Mouse (Mus musculus): ENCODE measurements at regions not wholly inside any gene's neighbourhood (a gene's known extent, or its start where the extent isn't known, plus 50 kb on each side); places are given as distances from the start of the nearest gene placed in this dataset.

- H3K4me3 ChIP-seq (ENCODE audit: insufficient read depth, low read length): no peak overlapping the region
- no peaks in the 10 kb centered on the region for H3K4me1 ChIP-seq (ENCODE audit: control insufficient read depth, insufficient read depth, low read length)
- no peak for TF ChIP-seq POLR2A (IDR thresholded peaks at IDR 0.05; ENCODE audit: low read depth, low read length)
- TF ChIP-seq CTCF (IDR thresholded peaks at IDR 0.05; ENCODE audit: borderline replicate concordance, insufficient read depth, low read length): no peak
- H3K27ac ChIP-seq (ENCODE audit: insufficient read depth, low read length): no peak overlapping the region
Measured at GRCm38 (mm10) chr8:103849785-103850184, 251.6 kb upstream of the Cdh5 start.

DNA sequence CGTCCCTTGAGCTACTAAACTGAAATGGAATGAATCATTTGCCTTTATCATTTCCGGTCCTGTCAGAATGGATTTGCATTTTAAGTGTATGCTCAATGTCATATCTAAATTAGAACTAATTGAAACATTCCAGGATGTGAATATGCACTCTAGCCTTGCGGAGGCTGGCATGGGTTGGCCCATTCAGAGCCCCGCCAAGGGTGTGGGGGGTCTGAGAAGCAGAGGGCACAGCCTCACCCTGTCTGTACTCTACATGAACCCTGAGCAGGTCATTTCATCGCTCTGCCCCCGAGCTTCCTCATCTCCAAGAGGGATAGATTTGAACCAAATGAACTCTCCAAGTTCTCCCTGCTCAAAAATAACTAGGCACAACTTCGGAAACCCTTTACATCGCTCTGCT lies 250.1 kb upstream of the Cdh5 start:
- H3K27ac ChIP-seq (ENCODE audit: insufficient read depth, low read length): no peak overlapping the region
- H3K4me1 ChIP-seq (ENCODE audit: control insufficient read depth, insufficient read depth, low read length): no peaks in the 10 kb centered on the region
- no peak overlapping the region for H3K4me3 ChIP-seq (ENCODE audit: insufficient read depth, low read length)
- no peak for TF ChIP-seq CTCF (IDR thresholded peaks at IDR 0.05; ENCODE audit: borderline replicate concordance, insufficient read depth, low read length)
- no peak for TF ChIP-seq POLR2A (IDR thresholded peaks at IDR 0.05; ENCODE audit: low read depth, low read length)

DNA sequence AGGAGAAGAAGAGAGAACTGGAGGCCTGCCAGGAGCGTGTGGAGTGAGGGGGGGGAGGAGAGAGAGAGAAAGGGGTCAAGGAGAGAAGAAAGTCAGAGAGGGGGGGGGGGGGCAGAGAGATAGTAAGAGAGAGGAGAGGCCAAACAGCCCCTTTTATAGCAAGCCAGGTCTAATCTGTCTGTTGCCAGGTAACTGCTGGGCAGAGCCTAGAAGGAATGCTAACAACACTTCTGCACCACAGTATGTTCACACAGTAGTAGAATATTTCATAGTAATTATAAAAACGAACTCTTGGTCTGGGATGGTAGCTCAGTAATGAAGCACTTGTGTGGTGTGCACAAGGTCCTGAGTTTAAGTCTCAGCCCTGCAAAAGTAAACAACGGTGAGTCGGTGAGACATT lies 248.4 kb upstream of the Cdh5 start:
- TF ChIP-seq CTCF (IDR thresholded peaks at IDR 0.05; ENCODE audit: borderline replicate concordance, insufficient read depth, low read length): no peak
- TF ChIP-seq POLR2A (IDR thresholded peaks at IDR 0.05; ENCODE audit: low read depth, low read length): no peak
- no peak overlapping the region for H3K27ac ChIP-seq (ENCODE audit: insufficient read depth, low read length)
- H3K4me1 ChIP-seq (ENCODE audit: control insufficient read depth, insufficient read depth, low read length): no peaks in the 10 kb centered on the region
- H3K4me3 ChIP-seq (ENCODE audit: insufficient read depth, low read length): no peak overlapping the region

DNA sequence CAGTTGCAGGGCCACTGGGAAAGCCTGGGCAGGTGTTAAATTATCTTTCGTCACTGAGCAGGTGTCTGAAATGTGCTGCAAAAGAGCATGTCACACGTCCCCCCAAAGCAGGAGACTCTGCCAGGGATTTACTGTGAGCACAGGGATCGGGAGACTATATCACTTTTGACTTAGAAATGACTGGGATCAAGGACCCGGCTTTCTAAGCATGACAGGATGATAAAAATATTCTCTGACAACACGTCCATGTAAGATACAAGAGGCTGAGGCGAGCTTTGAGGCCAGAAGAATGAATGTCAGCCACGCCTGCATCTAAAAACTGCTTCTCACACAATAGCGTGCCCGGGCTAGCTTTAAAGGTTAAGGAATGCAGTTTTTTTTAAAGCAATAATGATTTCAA lies 246.1 kb upstream of the Cdh5 start:
- Histone ChIP-seq H3K4me1 (ENCODE audit: control insufficient read depth, insufficient read depth, low read length) (no peaks in the 10 kb centered on the region), H3K27ac (ENCODE audit: insufficient read depth, low read length) (no peak overlapping the region), H3K4me3 (ENCODE audit: insufficient read depth, low read length) (no peak overlapping the region)
- TF ChIP-seq CTCF (IDR thresholded peaks at IDR 0.05; ENCODE audit: borderline replicate concordance, insufficient read depth, low read length) (no peak), POLR2A (IDR thresholded peaks at IDR 0.05; ENCODE audit: low read depth, low read length) (no peak)

DNA sequence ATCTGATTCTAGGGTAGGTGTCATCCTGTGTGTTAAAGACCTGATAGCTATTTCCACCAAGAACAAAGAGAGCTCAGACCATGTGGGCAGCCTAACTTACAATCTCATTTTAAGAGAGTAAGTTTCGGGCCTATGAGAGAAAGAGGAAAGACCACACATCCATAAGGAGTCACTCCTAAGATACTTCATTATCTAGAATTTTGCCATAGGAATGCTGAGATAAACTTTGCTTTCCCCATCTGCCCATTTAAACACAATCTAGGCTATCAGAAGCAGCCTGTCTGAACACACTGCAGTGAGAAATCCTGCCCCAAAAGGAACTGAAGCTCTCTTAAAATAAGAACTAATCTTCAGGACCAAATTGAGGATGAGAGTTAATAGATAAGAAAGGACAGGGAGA lies 242.3 kb upstream of the Cdh5 start:
- Histone ChIP-seq H3K27ac (ENCODE audit: insufficient read depth, low read length) (no peak overlapping the region), H3K4me3 (ENCODE audit: insufficient read depth, low read length) (no peak overlapping the region), H3K4me1 (ENCODE audit: control insufficient read depth, insufficient read depth, low read length) (no peaks in the 10 kb centered on the region; the same call in 1 of the 2 replicates)
- TF ChIP-seq POLR2A (IDR thresholded peaks at IDR 0.05; ENCODE audit: low read depth, low read length) (no peak), CTCF (IDR thresholded peaks at IDR 0.05; ENCODE audit: borderline replicate concordance, insufficient read depth, low read length) (no peak)

DNA sequence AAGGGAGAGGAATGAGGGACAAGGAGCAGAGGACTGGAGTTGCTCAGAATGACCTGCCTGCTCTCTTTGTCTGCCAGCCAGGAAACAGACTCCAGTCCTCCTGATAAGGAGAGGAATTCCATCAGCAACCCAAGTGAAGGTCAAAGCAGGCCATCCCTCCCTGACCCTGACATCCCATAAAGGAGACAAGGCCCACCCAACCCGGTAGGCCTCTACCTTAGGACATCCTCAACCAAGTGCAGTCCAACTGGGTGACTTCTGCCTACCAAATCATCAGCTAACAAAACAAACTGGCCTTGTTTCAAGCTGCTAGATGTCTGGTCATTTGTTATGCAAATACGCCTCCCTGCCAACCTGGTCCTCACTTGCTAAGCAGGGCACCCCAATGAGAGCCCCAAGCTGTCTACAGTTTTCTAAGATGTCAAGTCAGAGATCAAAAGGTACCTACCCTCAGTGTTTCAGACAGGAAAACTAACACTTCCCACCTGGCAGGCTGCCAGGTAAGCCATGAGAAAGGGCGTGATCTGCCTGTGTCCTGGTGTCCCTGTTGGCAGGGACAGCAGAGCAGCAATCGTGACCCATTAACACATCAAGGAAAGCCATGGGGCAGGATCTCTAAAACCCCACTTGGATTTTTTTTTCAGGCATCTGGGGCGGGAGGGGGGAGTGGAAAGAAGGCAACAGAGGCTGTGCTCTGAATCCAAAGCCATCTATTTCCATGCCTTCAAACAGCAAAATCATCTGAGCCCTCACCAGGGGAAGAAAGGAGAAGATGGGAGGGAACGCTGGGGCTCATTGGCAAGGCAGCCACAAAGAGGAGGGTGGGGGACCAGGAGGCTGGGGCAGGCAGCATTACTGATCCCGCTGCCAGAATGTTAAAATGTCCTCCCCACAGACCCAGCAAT lies 227.6 kb upstream of the Cdh5 start:
- Histone ChIP-seq H3K4me1 (ENCODE audit: control insufficient read depth, insufficient read depth, low read length) (no peaks in the 10 kb centered on the region), H3K4me3 (ENCODE audit: insufficient read depth, low read length) (no peak overlapping the region), H3K27ac (ENCODE audit: insufficient read depth, low read length) (no peak overlapping the region)
- TF ChIP-seq CTCF (IDR thresholded peaks at IDR 0.05; ENCODE audit: borderline replicate concordance, insufficient read depth, low read length): no peak
- TF ChIP-seq POLR2A (IDR thresholded peaks at IDR 0.05; ENCODE audit: low read depth, low read length): no peak

GRCm38 (mm10) chr8:103874506-103874905 lies 226.9 kb upstream of the Cdh5 start:
- Histone ChIP-seq H3K4me1 (ENCODE audit: control insufficient read depth, insufficient read depth, low read length) (no peaks in the 10 kb centered on the region), H3K4me3 (ENCODE audit: insufficient read depth, low read length) (no peak overlapping the region), H3K27ac (ENCODE audit: insufficient read depth, low read length) (no peak overlapping the region)
- TF ChIP-seq CTCF (IDR thresholded peaks at IDR 0.05; ENCODE audit: borderline replicate concordance, insufficient read depth, low read length) (no peak), POLR2A (IDR thresholded peaks at IDR 0.05; ENCODE audit: low read depth, low read length) (no peak)

- no peak for TF ChIP-seq CTCF (IDR thresholded peaks at IDR 0.05; ENCODE audit: borderline replicate concordance, insufficient read depth, low read length)
- TF ChIP-seq POLR2A (IDR thresholded peaks at IDR 0.05; ENCODE audit: low read depth, low read length): no peak
- H3K27ac ChIP-seq (ENCODE audit: insufficient read depth, low read length): no peak overlapping the region
- no peak overlapping the region for H3K4me3 ChIP-seq (ENCODE audit: insufficient read depth, low read length)
- H3K4me1 ChIP-seq (ENCODE audit: control insufficient read depth, insufficient read depth, low read length): peaks cover 4% of the 10 kb centered on the region; the same call in 1 of the 2 replicates
Measured at GRCm38 (mm10) chr8:103879505-103879904, 221.9 kb upstream of the Cdh5 start.

- Histone ChIP-seq H3K27ac (ENCODE audit: insufficient read depth, low read length) (no peak overlapping the region), H3K4me3 (ENCODE audit: insufficient read depth, low read length) (no peak overlapping the region), H3K4me1 (ENCODE audit: control insufficient read depth, insufficient read depth, low read length) (peaks cover 4% of the 10 kb centered on the region; the same call in 1 of the 2 replicates)
- TF ChIP-seq CTCF (IDR thresholded peaks at IDR 0.05; ENCODE audit: borderline replicate concordance, insufficient read depth, low read length) (no peak), POLR2A (IDR thresholded peaks at IDR 0.05; ENCODE audit: low read depth, low read length) (no peak)
Measured at GRCm38 (mm10) chr8:103880431-103881145, 220.8 kb upstream of the Cdh5 start.

DNA sequence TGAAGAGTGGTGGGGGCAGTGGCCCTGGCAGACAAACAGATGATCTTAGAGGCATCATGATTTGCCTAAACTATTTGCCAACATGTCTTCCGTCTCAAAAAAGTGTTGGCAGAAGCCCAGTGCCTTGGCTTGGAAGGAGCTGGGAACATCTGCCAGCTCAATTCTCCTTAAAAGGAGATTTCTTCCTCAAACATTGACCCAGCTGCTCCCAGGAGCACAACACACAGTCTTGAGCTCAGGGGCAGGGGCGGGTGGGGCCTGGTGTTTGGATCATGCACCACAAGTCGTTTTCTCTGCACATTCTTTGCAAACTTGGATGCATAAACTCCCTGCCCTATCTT lies 220.3 kb upstream of the Cdh5 start:
- Histone ChIP-seq H3K4me1 (ENCODE audit: control insufficient read depth, insufficient read depth, low read length) (peaks cover 4% of the 10 kb centered on the region; the same call in 1 of the 2 replicates), H3K27ac (ENCODE audit: insufficient read depth, low read length) (no peak overlapping the region), H3K4me3 (ENCODE audit: insufficient read depth, low read length) (no peak overlapping the region)
- no peak for TF ChIP-seq POLR2A (IDR thresholded peaks at IDR 0.05; ENCODE audit: low read depth, low read length)
- no peak for TF ChIP-seq CTCF (IDR thresholded peaks at IDR 0.05; ENCODE audit: borderline replicate concordance, insufficient read depth, low read length)
